Mouse (Mus musculus) right cerebral cortex, postnatal 10 days (tissue): ENCODE measurements around the gene Rnaseh2a.

ENCODE experiments used
- DNase-seq, 2 experiments: peaks; one replicate each; pipeline ENCODE4 v3.0.0; 2021; ENCODE audit warnings: low spot score in 2 of 2

The Rnaseh2a gene

GRCm38 (mm10) chr8:84967532-84968304 is 1.8 kb downstream of the Rnaseh2a start:
- DNase-seq, result no peak

GRCm38 (mm10) chr8:84966603-84967002 is 3.0 kb downstream of the Rnaseh2a start:
- no peak for DNase-seq

GRCm38 (mm10) chr8:84965731-84966291 is 3.8 kb downstream of the Rnaseh2a start:
- peak; percentile 97 to 98 for DNase-seq

- DNase-seq, result no peak
These were observed 5.6 kb downstream of the Rnaseh2a start for GRCm38 (mm10) chr8:84963952-84964351.

GRCm38 (mm10) chr8:84959811-84960210 is 9.8 kb downstream of the Rnaseh2a start:
- DNase-seq, result no peak

DNA sequence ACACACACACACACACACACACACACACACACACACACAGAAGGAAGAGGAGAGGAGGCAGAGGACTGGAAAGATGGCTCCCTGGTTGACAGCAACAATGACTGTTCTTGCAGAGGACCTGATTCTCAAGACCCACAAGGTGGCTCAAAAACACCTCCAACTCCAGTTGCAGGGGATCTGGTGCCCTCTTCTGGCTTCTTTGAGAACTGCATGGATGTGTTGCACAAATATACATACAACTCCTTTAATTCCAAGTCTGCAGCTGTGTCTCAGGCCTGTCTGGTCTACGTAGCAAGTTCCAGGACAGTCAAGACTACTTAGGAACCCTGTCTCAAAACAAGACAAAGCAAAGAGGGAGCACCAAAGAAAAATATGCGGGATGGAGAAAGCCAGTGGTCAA is 12.8 kb downstream of the Rnaseh2a start:
- DNase-seq, result peak; percentile 77 to 83

GRCm38 (mm10) chr8:84952612-84953255 is 16.8 kb downstream of the Rnaseh2a start:
- no peak for DNase-seq

GRCm38 (mm10) chr8:84949753-84950152 is 19.8 kb downstream of the Rnaseh2a start:
- DNase-seq, result no peak

GRCm38 (mm10) chr8:84947241-84947545 is 22.4 kb downstream of the Rnaseh2a start:
- no peak for DNase-seq

GRCm38 (mm10) chr8:84946528-84947240 is 22.9 kb downstream of the Rnaseh2a start, which contains the start of gene Rtbdn:
Rtbdn (plus strand) TSS chr8:84946991.
- peak; percentile 45 to 75 for DNase-seq

GRCm38 (mm10) chr8:84945633-84946527 is 23.7 kb downstream of the Rnaseh2a start:
- DNase-seq, result peak; percentile 78 to 80

GRCm38 (mm10) chr8:84945235-84945632 is 24.3 kb downstream of the Rnaseh2a start:
- DNase-seq, result peak; percentile 90 to 94

GRCm38 (mm10) chr8:84944478-84945160 is 24.9 kb downstream of the Rnaseh2a start:
- DNase-seq, result peak; percentile 88 to 91

DNA sequence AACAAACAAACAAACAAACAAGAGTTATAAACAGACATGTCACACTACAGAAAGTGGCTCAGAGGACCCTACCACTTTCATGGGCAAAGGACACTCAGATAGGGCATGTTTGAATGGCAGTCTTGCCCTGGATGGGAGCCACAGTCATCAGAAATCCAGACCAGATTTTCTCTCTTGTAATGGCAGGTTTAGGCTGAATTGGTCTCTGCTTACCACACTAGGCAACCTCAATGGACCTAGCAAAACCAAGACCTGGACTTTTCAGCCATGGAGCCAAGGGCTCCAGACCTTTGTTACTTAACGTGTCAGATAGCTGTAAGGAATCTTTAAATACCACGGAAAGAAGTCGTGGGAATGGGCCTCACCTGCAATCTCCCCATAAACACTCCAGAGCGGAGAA is 25.9 kb downstream of the Rnaseh2a start:
- DNase-seq, result no peak

DNA sequence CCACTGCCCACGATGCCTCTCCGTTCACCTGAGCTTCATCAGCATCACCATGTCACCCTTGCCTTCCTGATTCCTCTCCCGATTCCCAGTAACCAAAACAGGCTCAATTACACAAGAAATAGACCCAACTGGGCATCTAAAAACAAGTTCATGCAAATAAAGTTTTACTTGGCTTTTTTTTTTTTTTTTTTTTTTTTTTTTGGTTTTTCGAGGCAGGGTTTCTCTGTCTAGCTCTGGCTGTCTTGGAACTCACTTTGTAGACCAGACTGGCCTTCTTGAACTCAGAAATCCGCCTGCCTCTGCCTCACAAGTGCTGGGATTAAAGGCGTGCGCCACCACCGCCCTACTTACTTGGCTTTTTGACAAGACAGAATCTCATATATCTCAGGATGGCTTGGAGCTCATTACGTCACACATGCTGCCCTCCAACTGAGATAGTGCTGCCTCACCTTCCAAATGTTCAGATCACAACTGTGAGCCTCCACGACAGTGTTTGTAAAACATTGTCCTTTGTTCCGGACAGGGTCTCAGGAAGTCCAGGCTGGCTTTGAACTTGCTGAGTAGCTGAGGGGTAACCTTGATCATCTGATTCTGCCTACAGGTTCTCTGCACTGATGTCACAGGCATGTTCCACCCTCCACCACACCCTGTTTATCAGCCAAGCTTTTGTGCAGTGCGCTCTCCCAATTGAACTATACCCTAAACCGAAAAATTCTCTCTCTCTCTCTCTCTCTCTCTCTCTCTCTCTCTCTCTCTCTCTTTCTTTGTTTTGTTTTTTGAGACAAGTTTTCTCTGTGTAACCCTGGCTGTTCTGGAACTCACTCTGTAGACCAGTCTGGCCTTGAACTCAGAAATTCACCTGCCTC is 31.7 kb downstream of the Rnaseh2a start:
- no peak for DNase-seq

GRCm38 (mm10) chr8:84936962-84937546 is 32.5 kb downstream of the Rnaseh2a start, which contains the start of gene Mast1:
Mast1 (minus strand) TSS chr8:84937359.
- peak; percentile 83 to 86 for DNase-seq

GRCm38 (mm10) chr8:84936041-84936961 is 33.3 kb downstream of the Rnaseh2a start:
- peak; percentile 59 to 61 for DNase-seq

- DNase-seq, result peak in 1 of 2 experiments; percentile 46
These were observed 34.1 kb downstream of the Rnaseh2a start for GRCm38 (mm10) chr8:84935489-84935888.
